Mouse (Mus musculus) embryo, embryonic 10.5 days (tissue): ENCODE measurements at regions not wholly inside any gene's neighbourhood (a gene's known extent, or its start where the extent isn't known, plus 50 kb on each side); places are given as distances from the start of the nearest gene placed in this dataset.

Source experiments
- DNase-seq: peaks from one replicate; pipeline ENCODE4 v3.0.0-alpha.2; 2015; ENCODE audit warnings: low spot score

DNA sequence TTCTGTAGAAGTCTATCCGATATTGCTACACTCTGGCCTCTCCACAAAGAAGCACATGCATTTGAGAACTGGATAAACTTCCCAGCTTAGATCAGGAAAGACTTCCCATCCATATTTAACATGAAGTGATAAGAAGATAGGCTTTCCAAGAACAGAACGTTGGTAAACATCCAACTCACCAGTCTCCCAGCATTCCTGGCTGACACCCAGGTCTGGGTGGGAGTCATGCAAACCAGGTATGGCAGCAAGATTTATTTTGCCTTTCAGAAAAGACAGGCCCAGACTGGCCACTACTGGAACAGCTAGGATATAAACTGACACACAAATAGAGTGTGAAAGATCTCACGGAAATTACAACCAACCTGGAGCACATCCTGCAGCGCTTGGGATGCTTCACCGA is 459.6 kb downstream of the Psat1 start:
- no peak for DNase-seq

DNA sequence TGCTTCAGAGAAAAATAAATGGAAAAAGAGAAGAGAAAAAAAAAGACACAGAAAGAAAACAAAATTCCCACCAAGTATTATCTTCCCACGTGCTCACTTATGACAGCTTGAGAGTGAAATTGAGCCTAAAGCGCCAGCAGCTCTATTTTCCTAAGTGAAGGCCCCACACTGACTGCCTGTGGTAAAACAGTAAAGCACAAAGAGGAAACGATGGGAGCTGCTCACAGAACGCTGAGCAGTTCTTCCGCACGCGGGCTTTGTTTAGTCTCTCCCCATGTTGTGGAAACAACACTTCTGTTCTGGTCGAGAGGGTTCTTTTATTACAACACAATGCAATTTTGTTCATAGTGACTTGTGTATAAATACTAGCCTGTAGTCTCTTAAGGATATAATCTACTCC is 465.5 kb downstream of the Psat1 start:
- no peak for DNase-seq

DNA sequence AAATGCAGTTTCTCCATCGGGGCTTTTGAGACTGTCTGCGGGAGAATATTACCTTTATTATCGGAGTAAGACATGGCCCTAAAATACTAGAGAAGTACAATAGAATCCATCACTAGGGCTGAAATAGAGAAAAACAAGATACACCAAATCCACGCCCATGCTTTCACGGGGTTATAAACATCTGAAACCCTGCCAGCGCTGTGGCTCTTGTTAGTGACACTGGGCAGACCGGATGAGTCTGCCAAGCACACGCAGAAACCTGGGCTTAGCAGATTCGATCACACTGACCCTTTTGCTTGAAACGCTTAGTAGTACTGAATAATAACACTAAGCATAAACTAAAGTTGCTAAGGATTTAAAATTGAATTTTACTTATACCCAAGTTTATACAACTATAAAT is 477.6 kb downstream of the Psat1 start:
- DNase-seq, result no peak

DNA sequence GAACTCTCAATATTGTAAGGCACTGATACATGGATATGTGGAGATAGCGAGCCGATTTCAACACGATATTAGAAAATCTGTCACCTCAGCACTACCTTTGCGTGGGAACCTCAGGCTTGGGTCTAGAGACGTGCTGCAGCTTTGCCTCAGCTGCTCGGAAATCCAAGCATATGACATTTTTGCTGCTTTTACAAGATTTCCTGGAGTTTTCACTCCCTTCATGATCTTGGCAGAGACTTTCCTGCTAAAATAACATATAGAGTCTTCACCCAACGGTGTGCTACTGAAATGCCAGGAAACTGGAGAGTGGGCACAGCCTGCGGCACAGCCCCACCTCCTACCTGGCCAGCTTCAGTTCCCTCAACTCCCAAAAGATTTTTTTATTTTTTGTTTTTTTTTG is 480.4 kb downstream of the Psat1 start:
- no peak for DNase-seq

DNA sequence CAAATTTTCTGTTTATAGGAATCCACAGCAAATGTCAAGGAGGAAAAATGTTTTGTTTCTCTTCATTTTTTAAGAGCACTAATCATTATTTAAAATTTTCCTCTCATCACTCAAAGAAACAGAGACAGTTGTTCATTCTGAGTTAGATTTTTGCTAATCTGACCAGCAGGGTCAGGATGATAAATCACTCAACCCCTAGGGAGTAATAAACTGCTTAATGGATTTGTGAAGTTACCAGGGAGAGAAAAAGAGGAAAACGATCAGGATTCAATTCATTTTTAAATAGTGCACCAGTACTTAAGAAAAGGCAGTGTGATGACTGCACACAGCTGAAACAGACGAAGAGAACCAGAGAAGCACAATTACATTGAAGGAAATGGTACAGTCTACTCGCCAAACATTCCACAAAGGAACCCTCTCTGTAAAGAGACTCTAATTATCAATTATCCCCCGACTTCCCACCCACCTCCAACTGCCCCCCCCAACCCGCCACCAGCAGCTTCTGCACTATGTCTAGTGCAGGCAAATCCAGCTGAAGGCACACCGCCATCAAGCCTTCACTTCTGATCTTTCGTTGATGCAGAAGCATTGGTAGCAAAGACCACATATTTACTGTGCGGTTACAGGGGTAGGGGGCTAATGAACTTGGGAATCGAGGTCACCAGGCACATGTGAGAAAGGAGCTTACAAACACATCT is 481.9 kb downstream of the Psat1 start:
- peak; percentile 48 for DNase-seq

DNA sequence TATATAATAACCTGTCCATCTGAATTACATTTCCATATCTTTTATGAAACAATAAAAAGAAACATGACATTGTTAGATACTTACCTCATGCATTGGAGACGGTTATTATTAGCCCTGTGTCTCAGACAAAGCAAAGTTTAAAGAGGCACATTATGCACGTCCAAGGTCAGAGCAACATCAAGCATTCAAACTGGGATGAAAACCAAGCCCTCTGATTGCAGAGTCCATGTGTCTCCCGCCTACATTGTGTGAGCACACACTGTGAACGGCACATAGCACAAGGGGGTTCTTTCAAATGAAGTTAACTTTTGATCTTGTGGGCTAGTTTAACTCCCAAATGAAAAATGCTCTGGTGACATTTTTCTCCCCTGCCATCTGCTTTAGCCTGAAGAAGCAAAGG is 489.3 kb downstream of the Psat1 start:
- DNase-seq, result peak; percentile 7

DNA sequence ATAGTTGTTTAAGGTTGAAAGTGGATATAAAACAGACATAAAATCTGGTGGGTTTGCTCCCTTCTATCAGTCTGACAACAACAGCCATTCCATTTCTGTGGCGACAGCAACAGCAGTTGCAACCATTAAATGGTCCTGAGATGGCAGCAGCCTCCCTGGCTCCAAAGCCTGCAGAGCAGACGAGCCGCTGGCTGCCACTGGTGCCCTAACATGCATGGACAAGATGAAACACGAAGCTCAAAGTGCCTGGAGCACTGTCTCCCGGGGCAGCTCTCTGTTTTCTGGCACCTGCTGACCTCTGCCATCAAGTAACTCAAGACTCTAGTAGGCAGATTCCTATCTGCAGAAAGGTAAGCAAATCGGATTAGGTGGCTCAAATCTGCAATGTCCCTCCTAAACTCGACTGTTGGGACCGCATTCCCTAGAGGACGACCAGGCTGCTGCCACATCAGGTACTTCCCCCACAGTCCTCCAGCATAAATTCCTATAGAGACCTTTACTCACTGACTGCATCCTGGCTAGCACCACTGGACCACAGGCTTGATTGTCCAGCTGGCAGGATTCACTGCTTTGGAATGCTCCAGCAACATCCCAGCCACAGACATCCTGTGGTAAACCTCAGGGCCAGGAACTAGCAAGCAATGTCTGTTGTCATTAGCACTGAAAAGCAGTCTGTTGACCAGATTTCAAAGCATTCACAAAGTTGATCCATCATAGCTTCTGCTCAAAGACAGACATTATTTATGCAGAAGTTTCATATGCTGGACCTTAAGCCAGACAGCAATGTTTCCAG is 490.0 kb downstream of the Psat1 start:
- peak; percentile 30 for DNase-seq

DNA sequence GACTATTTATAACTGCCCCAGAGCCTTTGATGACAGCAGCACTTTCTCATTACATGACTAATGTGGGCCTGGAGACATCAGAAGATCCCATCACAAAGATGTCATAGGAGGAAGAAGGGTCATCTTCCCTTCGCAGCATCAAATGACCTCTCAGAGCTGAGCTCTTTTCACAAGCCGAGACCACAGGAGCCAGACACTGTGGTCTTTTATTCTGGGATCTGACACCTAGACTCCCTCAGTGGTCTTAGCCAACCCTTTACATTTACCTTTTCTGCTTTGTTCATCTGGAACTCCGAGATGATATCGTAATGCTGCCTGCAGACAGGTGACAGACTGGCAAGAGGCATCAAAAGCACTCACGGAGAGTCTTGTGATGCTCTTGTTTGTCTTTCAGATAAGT is 498.1 kb downstream of the Psat1 start:
- no peak for DNase-seq

DNA sequence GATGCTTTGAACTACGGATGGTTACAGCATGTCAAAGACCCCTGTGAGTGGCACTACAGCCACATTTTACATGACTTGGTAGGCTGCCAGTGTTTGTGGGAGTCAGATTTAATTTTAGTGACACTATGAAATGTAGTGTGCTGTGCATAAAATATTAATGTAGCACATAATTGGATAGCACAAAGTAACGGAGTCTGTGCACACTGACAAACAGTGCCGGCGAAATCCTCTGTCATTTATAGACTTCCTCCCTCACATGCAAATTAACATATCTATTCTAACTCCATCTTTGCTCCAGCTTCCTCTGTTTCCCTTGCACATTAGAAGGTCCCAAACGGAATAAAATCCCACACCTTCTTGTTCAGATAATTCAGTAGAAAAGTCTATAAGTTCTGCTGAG is 515.3 kb downstream of the Psat1 start:
- DNase-seq, result no peak

DNA sequence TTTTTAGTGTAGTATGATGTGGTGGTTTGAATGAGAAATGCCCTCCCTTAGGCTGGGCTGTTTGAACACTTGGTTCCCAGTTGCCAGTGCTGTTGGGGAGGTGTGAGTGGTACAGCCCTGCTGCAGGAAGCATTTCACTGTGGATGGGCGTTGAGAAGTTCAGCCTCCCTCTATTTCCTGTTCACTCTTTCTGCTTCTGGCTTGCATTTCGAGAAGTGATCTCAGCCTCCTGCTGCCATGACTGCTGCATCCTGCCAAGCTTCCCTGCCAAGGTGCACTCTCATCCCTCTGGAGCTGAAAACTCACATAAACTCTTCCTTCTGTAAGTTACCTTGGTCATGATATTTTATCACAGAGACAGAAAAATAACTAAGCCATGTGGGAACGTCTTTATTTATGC is 525.8 kb downstream of the Psat1 start:
- DNase-seq, result no peak

DNA sequence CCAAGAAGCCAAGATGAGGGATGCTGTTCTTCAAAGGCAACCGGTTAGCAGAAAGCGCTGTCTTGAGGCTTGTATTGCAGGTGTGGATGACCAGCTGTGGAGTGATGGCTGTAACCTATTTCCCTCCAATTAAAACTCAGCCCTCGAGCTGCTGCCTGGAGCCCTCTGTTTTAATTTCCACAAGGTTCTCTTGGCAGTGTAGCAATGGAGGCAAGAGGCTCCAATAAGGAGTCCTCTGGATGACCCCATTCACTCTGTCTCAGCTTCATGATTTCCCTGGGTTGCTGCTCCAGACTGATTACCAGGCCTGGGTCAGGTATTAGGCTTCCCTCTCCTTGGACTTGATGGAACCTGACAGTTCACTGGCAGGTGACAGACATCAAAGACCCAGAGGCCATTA is 548.5 kb downstream of the Psat1 start:
- DNase-seq, result no peak

DNA sequence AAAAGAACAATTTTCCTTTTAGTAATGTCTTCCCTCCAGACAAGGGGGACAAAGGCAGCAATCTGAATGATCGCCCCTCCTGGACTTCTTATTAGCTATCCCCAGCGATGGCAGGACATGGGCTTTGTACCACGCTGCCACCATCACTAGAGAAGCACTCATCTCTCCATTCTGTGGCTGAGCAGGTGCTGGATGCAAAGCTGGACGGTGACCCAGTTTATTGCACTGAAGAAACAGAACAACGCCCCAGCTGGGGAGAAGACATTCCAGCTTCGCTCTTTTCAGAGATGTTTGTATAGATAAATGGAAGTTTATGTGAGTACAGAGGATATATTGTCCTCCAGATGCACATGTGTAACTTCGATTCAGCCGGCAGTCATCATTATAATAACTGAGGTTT is 575.5 kb downstream of the Psat1 start:
- DNase-seq, result no peak

DNA sequence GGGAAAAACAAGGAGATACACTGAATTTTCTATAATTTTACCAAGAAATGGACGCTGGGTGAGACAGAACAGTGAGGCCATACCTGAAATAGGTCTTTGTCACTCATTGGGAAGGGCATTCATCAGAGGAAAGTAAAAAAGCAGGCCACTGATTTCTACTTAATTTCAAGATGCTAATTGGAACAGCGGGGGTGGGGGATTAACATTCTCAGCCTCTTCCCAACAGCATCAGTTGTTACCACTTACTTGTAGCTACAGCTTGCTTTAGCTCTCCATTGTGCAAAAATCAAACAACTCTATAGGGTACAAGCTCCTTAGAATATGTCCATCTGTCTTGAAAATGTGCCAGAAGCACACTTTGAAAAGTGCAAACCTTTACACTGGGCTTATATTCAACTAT is 580.2 kb downstream of the Psat1 start:
- DNase-seq, result no peak

DNA sequence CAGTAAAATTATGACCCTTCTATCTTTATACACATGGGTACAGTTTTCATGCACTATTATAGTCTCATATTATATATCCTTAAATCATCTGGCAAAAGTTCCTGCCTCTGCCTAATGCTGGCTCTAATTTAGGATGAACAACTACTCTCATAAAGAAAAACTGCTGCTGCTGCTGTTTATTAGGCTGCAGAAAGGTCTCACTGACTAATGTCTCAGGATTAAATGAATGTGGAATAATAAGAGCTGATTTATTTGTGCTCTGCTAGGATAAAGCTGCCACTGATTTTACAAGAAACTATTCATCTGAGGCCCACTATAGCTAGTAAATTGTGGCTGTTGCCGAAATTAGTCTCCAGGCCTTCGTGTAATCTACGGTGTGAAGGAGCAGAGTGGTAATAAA is 590.0 kb downstream of the Psat1 start:
- DNase-seq, result no peak

DNA sequence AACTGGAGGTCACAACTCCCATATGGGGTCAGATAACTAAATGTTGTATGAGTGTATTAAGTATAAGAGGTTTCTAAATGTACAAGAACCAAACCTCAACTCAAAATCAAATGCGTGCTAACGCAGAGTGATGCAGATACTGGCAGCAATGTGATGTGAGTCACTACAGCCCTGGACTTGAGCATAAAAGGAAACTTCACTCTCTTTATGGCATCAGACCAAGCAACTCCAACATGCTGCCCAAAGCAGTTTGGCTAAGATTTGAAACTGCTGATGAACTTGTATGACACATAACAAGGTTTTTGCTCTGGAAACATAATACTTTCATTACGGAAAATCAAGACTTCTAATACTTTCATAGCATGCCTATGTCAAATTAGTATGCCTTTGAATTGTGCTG is 598.8 kb downstream of the Psat1 start:
- DNase-seq, result no peak

DNA sequence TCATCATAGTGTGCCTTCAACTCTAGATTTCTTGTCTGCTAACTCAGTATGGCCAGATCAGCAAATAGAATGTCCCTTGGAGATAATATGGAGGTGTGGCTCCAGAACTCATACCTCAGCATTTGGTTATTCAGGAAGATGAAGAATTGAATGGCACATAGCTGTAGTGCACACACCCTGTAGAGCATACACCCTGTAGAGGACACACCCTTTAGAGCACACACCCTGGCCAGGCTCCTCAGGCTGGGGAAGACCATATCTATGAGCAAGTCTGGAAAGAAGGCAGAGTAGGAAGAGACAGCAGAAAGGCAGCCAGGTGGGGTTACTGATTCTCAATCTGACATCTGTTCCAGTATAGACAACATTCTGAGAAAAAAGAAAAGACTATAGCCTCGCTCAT is 604.9 kb downstream of the Psat1 start:
- no peak for DNase-seq

DNA sequence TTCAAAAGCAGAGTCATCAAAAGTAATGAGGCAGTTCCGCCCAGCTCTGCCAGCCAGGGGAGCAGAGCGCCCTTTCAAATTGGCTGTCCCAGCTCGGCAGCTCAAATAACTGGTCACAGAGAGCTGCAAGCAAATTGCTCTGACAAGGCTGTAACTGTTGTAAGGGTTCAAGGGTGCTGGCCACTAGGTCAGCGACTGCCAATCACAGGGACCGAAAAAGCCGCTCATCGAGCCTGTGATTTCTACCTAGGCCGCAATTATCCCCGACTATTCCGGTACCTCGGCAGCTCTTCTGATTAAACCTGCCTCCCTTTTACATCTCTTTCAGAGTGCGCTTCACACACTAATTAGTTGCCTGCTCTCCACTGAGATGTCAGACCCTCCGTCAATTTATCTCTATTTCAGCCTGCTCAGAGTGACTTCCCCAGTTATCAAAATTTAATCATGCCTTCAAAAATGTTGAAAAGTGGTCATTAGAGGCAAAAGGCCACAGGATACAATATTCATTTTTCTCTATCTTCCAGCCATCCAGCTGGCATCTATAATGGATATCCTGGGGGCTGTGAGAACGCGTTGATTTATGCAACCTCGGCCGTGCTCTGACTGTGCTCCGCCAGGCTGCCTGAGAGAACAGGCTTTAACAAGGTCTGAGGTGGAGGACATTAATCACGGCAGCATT is 606.7 kb downstream of the Psat1 start:
- DNase-seq, result peak; percentile 80

DNA sequence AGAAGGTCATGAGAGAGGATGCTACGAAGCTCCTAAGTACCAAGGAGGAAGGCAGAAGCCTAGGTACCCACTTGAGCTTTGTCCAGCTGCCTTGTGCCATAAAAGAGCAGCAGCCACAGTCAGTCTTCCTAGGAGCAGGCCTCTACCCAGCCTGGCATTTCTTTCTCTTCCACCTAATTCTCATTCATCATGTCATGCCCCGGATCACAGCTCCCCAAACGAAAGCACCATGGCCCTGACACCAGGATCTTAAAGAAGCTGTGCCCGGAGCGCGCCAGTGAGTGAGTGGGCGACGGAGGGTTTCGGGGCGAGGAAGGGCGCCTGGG is 607.2 kb downstream of the Psat1 start:
- no peak for DNase-seq

DNA sequence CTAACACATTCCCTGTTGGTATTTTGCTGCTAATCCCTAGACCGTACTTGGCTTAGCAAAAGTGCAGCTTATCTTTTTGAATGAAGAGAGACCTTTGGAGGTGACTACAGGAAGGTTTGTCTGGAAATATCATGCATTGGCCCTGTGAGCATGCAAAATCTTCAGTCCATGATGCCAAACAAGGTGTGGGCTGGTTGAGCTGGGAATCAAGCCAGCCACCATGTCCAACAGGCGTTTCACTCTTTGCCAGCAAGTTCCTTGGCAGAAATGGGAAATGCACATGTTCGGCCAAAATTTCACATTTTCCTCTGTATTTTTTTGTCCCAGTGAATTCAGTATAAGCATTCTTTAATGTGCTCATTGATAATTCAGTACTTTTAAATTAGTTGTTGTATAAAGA is 617.0 kb downstream of the Psat1 start:
- DNase-seq, result no peak

DNA sequence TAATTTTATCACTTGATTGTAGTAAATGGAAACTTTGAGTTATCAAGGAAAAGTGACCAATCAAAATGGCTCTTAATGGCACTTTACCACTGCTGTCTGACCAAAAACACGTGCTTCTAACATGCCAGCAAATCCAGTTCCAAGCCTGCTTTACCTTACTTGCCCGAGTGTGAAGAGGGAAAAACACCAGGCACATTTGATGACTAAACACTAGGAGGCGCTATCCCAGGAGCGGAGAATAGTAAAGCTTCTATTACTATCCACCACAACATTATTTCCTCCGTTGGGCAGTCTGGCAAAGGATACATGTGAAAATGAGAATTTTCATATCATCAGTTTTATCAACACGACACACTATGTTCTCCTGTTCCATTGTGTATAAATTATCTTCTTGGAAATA is 647.7 kb downstream of the Psat1 start:
- DNase-seq, result peak; percentile 50

DNA sequence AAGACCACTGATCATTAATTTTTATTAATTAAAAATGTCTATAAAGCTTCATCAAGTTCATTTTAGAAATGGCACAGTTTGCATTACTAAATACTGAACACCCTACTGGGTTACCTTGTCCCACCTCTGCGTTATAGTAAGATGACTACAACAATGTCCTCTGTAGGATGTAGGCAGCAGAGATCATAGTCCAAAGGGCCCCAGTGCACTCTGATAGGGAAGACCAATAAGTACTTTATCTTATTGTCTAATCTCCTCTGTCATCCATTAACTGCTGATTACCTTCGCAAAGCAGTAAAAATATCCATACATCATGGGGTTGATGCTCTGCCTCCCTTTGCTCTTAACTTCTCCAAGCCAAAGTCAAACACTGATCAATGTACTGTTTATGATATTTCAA is 662.1 kb downstream of the Psat1 start:
- DNase-seq, result no peak

DNA sequence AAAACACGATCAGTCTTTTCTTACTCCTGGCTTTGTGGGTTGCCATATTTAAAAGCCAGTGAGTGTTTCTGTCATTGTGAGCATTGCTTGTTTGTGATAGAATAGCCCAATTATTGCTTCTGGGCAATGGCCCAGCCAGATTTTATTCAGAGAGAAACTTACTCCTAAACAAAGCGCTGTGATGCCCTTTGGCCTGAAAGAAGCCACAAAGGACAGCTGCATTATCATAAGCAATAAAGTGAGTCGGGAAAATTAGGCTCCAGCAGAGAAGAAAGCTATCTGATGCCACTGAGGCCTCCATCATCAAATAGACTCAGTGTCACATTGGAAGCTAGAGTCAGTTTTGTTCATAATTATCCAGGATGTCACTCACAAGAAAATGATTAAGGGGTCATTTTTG is 644.9 kb upstream of the Tle4 start:
- DNase-seq, result peak; percentile 5

DNA sequence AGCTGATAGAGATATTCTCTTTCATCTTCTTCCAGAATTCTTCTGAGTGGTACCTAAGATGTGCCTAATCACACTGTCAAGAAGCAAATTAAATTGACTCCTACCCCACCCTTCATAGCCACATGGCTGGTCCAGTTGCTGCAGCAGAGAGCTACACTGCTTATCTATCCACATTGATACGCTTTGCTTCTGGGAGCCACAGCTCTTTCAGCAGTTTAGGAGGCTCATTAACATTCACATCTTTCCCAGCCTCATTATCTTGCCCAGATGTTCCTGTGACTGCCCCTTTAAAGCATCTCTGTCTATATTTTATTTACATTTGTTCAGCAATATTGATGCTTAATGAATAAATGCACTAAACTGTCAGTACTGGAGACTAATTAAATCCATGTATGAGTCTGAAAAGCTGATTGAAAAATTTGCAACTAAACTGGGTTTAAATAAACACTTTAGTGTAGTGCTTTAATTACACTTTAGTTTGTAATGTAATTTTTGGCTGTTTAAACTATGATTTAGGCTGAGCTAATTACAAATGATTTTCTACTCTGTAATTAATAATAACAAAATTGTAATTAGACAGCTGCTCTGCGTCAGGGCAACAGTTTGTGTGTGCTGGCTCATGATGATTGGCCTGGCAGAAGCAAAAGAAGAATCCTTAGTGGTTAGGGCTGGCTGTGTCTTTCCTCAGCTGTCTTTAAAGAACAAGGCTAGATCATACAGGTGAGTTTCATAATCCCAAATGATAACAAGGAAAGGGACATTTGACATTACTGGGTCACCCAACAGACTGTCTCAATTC is 632.5 kb upstream of the Tle4 start:
- no peak for DNase-seq
